Mouse (Mus musculus) limb, embryonic 10.5 days (tissue): ENCODE measurements around the gene Cnst. TPM values are rescaled to one million over a fixed set of nuclear protein-coding genes. Genes with fewer than 3 reads are reported as not detected.
"Not testable (repeated sequence)": the region's sequence is repeated elsewhere in the genome, so short reads cannot be mapped to it uniquely, and the experiment has no call there.

Source experiments
- DNase-seq: peaks from one replicate; pipeline ENCODE4 v3.0.0-alpha.2; 2017; ENCODE audit warnings: low spot score
- H3K27ac ChIP-seq: fragments of 300-500 bp; sonication (generic); 2 replicates; pipeline ENCODE4 v1.5.1; 2016; ENCODE audit warnings: mild to moderate bottlenecking
- H3K27me3 ChIP-seq: fragments of 300-500 bp; sonication (generic); 2 replicates; pipeline ENCODE4 v1.6.1; 2016; ENCODE audit warnings: low read depth, mild to moderate bottlenecking; ENCODE audit not compliant: poor library complexity, severe bottlenecking
- H3K36me3 ChIP-seq: fragments of 300-500 bp; sonication (generic); 2 replicates; pipeline ENCODE4 v1.6.1; 2016; ENCODE audit warnings: mild to moderate bottlenecking, moderate library complexity
- H3K4me1 ChIP-seq: fragments of 300-500 bp; sonication (generic); 2 replicates; pipeline ENCODE4 v1.6.1; 2016
- H3K4me3 ChIP-seq: fragments of 300-500 bp; sonication (generic); 2 replicates; pipeline ENCODE4 v1.5.1; 2016; ENCODE audit warnings: mild to moderate bottlenecking, moderate library complexity
- H3K9me3 ChIP-seq: fragments of 300-500 bp; sonication (generic); replicated peaks from 2 replicates; pipeline ENCODE4 v1.6.1; 2016; ENCODE audit warnings: mild to moderate bottlenecking
- WGBS: fragments of 180-500 bp; shearing (Covaris S2); methylation state at CpG from one replicate; pipeline ENCODE4 v1.1.7; 2016; 5-methylcytosine and 5-hydroxymethylcytosine counted together
- polyA plus RNA-seq: library from polyadenylated mRNA; unstranded; fragments of >200 nt; fragmentation: Nextera tagmentation; extraction: Ambion mirVana; gene quantifications from 2 replicates; pipeline ENCODE4 v1.2.1, GENCODE M21; 2016

Cnst gene
- polyA plus RNA-seq: 13.7 and 17.0 TPM in 2 replicates

- not testable (repeated sequence) for H3K9me3 ChIP-seq, H3K27me3 ChIP-seq
- Histone ChIP-seq H3K4me1 (peaks cover 18% of the 10 kb centered on the region), H3K27ac (peak within 1 kb of the TSS; percentile 90), H3K36me3 (peaks cover 13% of the 10 kb centered on the region), H3K4me3 (peak within 1 kb of the TSS; percentile 80)
- DNase-seq: peak; percentile 98
- WGBS: under 1% methylated on average over 69 of the region's 69 CpGs
Observed at GRCm38 (mm10) chr1:179545768-179546550, at the start of gene Cnst, which contains the start of gene Tfb2m. TSS of gene Cnst (plus strand) at chr1:179546370. TSS of gene Tfb2m (minus strand) at chr1:179546267.

GRCm38 (mm10) chr1:179499257-179499656, 46.9 kb upstream of the Cnst start:
- Histone ChIP-seq H3K4me1 (no peaks in the 10 kb centered on the region), H3K27ac (0 out of 2 replicates have a peak overlapping the region, but pooled peaks have one; percentile 6), H3K4me3 (no peak overlapping the region), H3K27me3 (no peaks in the 10 kb centered on the region), H3K9me3 (no peaks in the 10 kb centered on the region), H3K36me3 (peaks cover 3% of the 10 kb centered on the region; the same call in 1 of the 2 replicates)
- WGBS: 79% methylated on average over 3 of the region's 3 CpGs
- no peak for DNase-seq

GRCm38 (mm10) chr1:179502565-179502964, 43.6 kb upstream of the Cnst start:
- H3K4me3 ChIP-seq: no peak overlapping the region
- H3K9me3 ChIP-seq: no peaks in the 10 kb centered on the region
- no peaks in the 10 kb centered on the region; the same call in 1 of the 2 replicates for H3K36me3 ChIP-seq
- no peaks in the 10 kb centered on the region for H3K27me3 ChIP-seq
- no peaks in the 10 kb centered on the region for H3K4me1 ChIP-seq
- WGBS: 24% methylated on average over 3 of the region's 3 CpGs
- no peak for DNase-seq
- no peak overlapping the region for H3K27ac ChIP-seq

GRCm38 (mm10) chr1:179506530-179507315, 39.4 kb upstream of the Cnst start:
- Histone ChIP-seq H3K36me3 (no peaks in the 10 kb centered on the region), H3K9me3 (no peaks in the 10 kb centered on the region), H3K4me3 (no peak overlapping the region), H3K27me3 (no peaks in the 10 kb centered on the region), H3K27ac (no peak overlapping the region), H3K4me1 (no peaks in the 10 kb centered on the region)
- 68% methylated on average over 9 of the region's 9 CpGs for WGBS
- DNase-seq: no peak

- no peaks in the 10 kb centered on the region for H3K27me3 ChIP-seq
- DNase-seq: no peak
- no peaks in the 10 kb centered on the region for H3K36me3 ChIP-seq
- no peaks in the 10 kb centered on the region for H3K4me1 ChIP-seq
- no peaks in the 10 kb centered on the region for H3K9me3 ChIP-seq
- 91% methylated on average over 13 of the region's 13 CpGs for WGBS
- no peak overlapping the region for H3K4me3 ChIP-seq
- no peak overlapping the region for H3K27ac ChIP-seq
Observed at GRCm38 (mm10) chr1:179510546-179511340, 35.4 kb upstream of the Cnst start.

GRCm38 (mm10) chr1:179511895-179512294, 34.3 kb upstream of the Cnst start:
- Histone ChIP-seq H3K27ac (no peak overlapping the region), H3K36me3 (no peaks in the 10 kb centered on the region), H3K9me3 (no peaks in the 10 kb centered on the region), H3K4me1 (peaks cover 6% of the 10 kb centered on the region), H3K27me3 (no peaks in the 10 kb centered on the region), H3K4me3 (no peak overlapping the region)
- DNase-seq: no peak
- WGBS: 88% methylated on average over 7 of the region's 7 CpGs

- H3K27ac ChIP-seq: peak overlapping the region; percentile 84
Observed at GRCm38 (mm10) chr1:179516941-179517712, 29.0 kb upstream of the Cnst start.

DNA sequence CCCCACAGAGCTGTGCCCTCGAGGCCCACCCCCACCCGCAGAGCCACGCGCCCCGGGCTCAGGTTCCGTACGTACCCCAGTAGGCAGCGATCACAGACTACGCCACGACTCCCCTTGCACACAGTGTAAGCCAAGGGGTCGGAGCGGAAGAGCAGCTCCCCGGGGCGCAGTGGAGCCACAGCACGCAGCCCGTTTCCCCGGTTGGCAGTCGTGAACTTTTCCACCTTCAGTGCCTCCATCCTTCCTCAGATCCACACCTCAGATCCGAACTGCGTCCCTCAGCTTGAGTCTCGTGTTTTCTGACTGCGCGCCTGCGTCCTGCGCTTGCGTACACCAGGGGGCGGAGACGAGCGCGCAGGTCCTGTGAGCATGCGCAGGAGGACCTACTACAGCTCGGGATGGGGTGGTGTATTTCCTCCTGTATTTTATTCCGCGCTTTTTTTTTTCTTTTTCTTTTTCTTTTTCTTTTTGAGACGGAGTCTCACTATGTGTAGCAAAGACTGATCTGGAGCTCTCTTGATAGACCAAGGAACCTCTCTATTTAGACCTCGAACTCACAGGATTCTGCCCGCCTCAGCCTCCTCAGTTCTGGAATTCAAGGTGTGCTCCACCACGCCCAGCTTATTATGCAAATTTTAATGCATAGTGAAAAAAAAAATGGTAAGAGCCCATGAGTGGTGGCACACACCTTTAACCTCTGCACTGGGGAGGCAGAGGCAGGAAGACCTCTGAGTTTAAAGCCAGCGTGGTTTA, 28.3 kb upstream of the Cnst start, which contains the start of gene Smyd3:
Smyd3 (minus strand) TSS at position 329 of the 753 bp plus-strand sequence.
- Histone ChIP-seq H3K27me3 (no peaks in the 10 kb centered on the region), H3K27ac (peak within 1 kb of the TSS; percentile 84), H3K4me1 (peaks cover 9% of the 10 kb centered on the region), H3K9me3 (no peaks in the 10 kb centered on the region), H3K4me3 (peak within 1 kb of the TSS; percentile 82), H3K36me3 (no peaks in the 10 kb centered on the region)
- DNase-seq: peak; percentile 86
- 6% methylated on average over 39 of the region's 39 CpGs for WGBS

More at GRCm38 (mm10) chr1:179516941-179517712, 29.0 kb upstream of the Cnst start:
- peak overlapping the region; percentile 82 for H3K4me3 ChIP-seq
- H3K9me3 ChIP-seq: no peaks in the 10 kb centered on the region
- under 1% methylated on average over 21 of the region's 21 CpGs for WGBS
- no peaks in the 10 kb centered on the region for H3K27me3 ChIP-seq
- peaks cover 9% of the 10 kb centered on the region for H3K4me1 ChIP-seq
- peak; percentile 48 for DNase-seq
- no peaks in the 10 kb centered on the region for H3K36me3 ChIP-seq

DNA sequence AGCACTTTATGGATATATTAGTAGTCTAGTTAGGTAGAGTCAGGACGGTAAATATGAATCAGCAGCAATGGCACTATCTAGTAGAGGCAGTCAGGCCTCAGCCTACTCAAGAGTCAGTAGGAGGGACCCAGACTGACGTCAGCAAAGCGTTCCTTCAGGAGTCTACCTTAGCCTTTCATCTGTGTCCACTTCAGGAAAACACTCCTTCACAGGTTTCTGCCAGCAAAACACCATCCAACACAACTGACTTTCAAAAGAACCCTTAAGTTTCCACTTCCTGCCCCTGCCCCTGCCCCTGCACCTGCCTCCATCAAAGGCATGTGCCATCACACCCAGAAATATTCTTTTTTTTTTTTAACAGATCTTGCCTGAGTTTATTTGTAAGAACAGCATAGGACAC, 26.3 kb upstream of the Cnst start:
- Histone ChIP-seq H3K9me3 (no peaks in the 10 kb centered on the region), H3K27ac (no peak overlapping the region), H3K27me3 (no peaks in the 10 kb centered on the region), H3K4me3 (no peak overlapping the region), H3K4me1 (peaks cover 9% of the 10 kb centered on the region), H3K36me3 (no peaks in the 10 kb centered on the region)
- no peak for DNase-seq
- WGBS: 85% methylated on average over 3 of the region's 3 CpGs

- no peaks in the 10 kb centered on the region for H3K27me3 ChIP-seq
- WGBS: 94% methylated on average over 3 of the region's 3 CpGs
- peaks cover 3% of the 10 kb centered on the region; the same call in 1 of the 2 replicates for H3K4me1 ChIP-seq
- H3K9me3 ChIP-seq: no peaks in the 10 kb centered on the region
- H3K4me3 ChIP-seq: no peak overlapping the region
- H3K36me3 ChIP-seq: peaks cover 56% of the 10 kb centered on the region
- no peak overlapping the region for H3K27ac ChIP-seq
- DNase-seq: no peak
Observed at GRCm38 (mm10) chr1:179539054-179539453, 7.1 kb upstream of the Cnst start.

DNA sequence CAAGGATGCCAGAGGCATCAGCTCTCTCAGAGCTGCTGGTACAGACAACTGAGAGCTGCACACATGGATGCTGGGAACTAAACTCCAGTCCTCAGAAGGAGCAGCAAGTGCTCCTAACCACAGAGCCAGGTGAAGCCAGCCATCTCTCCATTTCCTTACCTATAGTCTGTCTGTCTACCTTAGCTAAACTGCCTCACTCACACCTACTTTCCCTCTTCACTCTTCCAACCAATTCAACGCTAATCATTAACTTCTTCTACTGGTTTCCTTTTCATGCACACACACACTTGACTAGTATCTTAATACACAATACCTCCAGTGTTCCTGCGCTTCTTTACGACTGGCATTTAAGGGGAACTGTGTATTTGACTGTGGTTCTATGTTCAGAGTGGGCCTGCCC, 6.3 kb upstream of the Cnst start:
- 96% methylated on average over 3 of the region's 3 CpGs for WGBS
- no peak overlapping the region for H3K27ac ChIP-seq
- H3K9me3 ChIP-seq: no peaks in the 10 kb centered on the region
- no peak for DNase-seq
- H3K4me1 ChIP-seq: peaks cover 4% of the 10 kb centered on the region
- peaks cover 49% of the 10 kb centered on the region for H3K36me3 ChIP-seq
- H3K4me3 ChIP-seq: no peak overlapping the region
- H3K27me3 ChIP-seq: no peaks in the 10 kb centered on the region
